Mouse (Mus musculus): Measurements from ENCODE around the gene Tacr2.

Gene Tacr2

GRCm38 (mm10) chr10:62242358-62242757, 9.9 kb upstream of the Tacr2 start:
- DNase-seq = peak; percentile 85 to 86

- DNase-seq = peak; percentile 42 to 73
These were observed 9.3 kb upstream of the Tacr2 start for GRCm38 (mm10) chr10:62242896-62243295.

GRCm38 (mm10) chr10:62244067-62244466, 8.2 kb upstream of the Tacr2 start:
- DNase-seq = no peak

GRCm38 (mm10) chr10:62247156-62247555, 5.1 kb upstream of the Tacr2 start:
- DNase-seq = no peak

- DNase-seq = peak; percentile 68 to 83
These were observed 4.4 kb upstream of the Tacr2 start for GRCm38 (mm10) chr10:62247815-62248214.

- no peak for DNase-seq
These were observed 428 bp downstream of the Tacr2 start for GRCm38 (mm10) chr10:62252496-62253235.

GRCm38 (mm10) chr10:62258298-62258697, 6.1 kb downstream of the Tacr2 start:
- DNase-seq = no peak

GRCm38 (mm10) chr10:62261115-62261886, 9.1 kb downstream of the Tacr2 start:
- DNase-seq = peak; percentile 48 to 70

GRCm38 (mm10) chr10:62264299-62264698, 12.1 kb downstream of the Tacr2 start:
- DNase-seq = peak in 1 of 2 experiments; percentile 29

- DNase-seq = no peak
These were observed 17.0 kb downstream of the Tacr2 start for GRCm38 (mm10) chr10:62269278-62269677.

- DNase-seq = peak; percentile 80 to 86
These were observed 23.0 kb downstream of the Tacr2 start for GRCm38 (mm10) chr10:62275235-62275634.

GRCm38 (mm10) chr10:62277499-62278293, 25.5 kb downstream of the Tacr2 start:
- DNase-seq = no peak

GRCm38 (mm10) chr10:62279066-62279465, 26.8 kb downstream of the Tacr2 start:
- DNase-seq = no peak

GRCm38 (mm10) chr10:62279671-62280070, 27.4 kb downstream of the Tacr2 start:
- DNase-seq = no peak

- no peak for DNase-seq
These were observed 30.5 kb downstream of the Tacr2 start for GRCm38 (mm10) chr10:62282782-62283181.

GRCm38 (mm10) chr10:62283206-62283792, 31.1 kb downstream of the Tacr2 start:
- no peak for DNase-seq

GRCm38 (mm10) chr10:62287460-62288124, 35.4 kb downstream of the Tacr2 start:
- DNase-seq = no peak

GRCm38 (mm10) chr10:62294112-62294511, 41.9 kb downstream of the Tacr2 start:
- DNase-seq = no peak

GRCm38 (mm10) chr10:62296086-62296872, 44.0 kb downstream of the Tacr2 start:
- DNase-seq = no peak

GRCm38 (mm10) chr10:62300006-62300827, 48.0 kb downstream of the Tacr2 start:
- DNase-seq = peak; percentile 23 to 44

Measured in lung, adult 18-20 months (tissue).